Mouse (Mus musculus): ENCODE results near the gene Acox3. TPM values are rescaled to one million over a fixed set of nuclear protein-coding genes. Genes with fewer than 3 reads are reported as not detected.
A peak's percentile ranks its signal among the peaks of the same experiment; 100 is the strongest.

Acox3 gene
- polyA plus RNA-seq, 1 experiment from 2014 or later, result 15.0 TPM

GRCm38 (mm10) chr5:35594768-35595167, 11.9 kb downstream of the Acox3 start:
- ATAC-seq (replicated peaks; ENCODE audit: low FRiP score, low read depth), result no peak
- TF ChIP-seq CTCF (IDR thresholded peaks at IDR 0.05; ENCODE audit: low read depth), result no peak
- H3K27me3 ChIP-seq (ENCODE audit: insufficient read depth, low read length), result no peaks in the 10 kb centered on the region
- no peak overlapping the region for H3K4me3 ChIP-seq (replicated peaks; ENCODE audit: low read depth, low read length)
- no peak overlapping the region for H3K9ac ChIP-seq (ENCODE audit: low read depth, low read length)
- no peaks in the 10 kb centered on the region for H3K4me1 ChIP-seq (replicated peaks; ENCODE audit: insufficient read depth, low read length)
- no peaks in the 10 kb centered on the region for H3K9me3 ChIP-seq (replicated peaks; ENCODE audit: low read length)
- WGBS, result 89% methylated on average over 4 of the region's 4 CpGs
- H3K27ac ChIP-seq, result no peak overlapping the region
- H3K36me3 ChIP-seq (ENCODE audit: insufficient read depth, low read length), result peaks cover 34% of the 10 kb centered on the region
- H3K4me2 ChIP-seq (ENCODE audit: low read length), result no peak overlapping the region
- DNase-seq (ENCODE audit: low spot score), result no peak

GRCm38 (mm10) chr5:35595706-35596105, 12.9 kb downstream of the Acox3 start:
- Histone ChIP-seq H3K4me1 (replicated peaks; ENCODE audit: insufficient read depth, low read length) (no peaks in the 10 kb centered on the region), H3K27me3 (ENCODE audit: insufficient read depth, low read length) (no peaks in the 10 kb centered on the region), H3K9ac (ENCODE audit: low read depth, low read length) (no peak overlapping the region), H3K4me3 (replicated peaks; ENCODE audit: low read depth, low read length) (no peak overlapping the region), H3K27ac (no peak overlapping the region), H3K36me3 (ENCODE audit: insufficient read depth, low read length) (peaks cover 25% of the 10 kb centered on the region), H3K4me2 (ENCODE audit: low read length) (no peak overlapping the region), H3K9me3 (replicated peaks; ENCODE audit: low read length) (no peaks in the 10 kb centered on the region)
- WGBS, result 25% methylated on average over 4 of the region's 4 CpGs
- TF ChIP-seq CTCF (IDR thresholded peaks at IDR 0.05; ENCODE audit: low read depth), result peak; percentile 100
- ATAC-seq (replicated peaks; ENCODE audit: low FRiP score, low read depth) (no peak), DNase-seq (ENCODE audit: low spot score) (peak; percentile 88)

DNA sequence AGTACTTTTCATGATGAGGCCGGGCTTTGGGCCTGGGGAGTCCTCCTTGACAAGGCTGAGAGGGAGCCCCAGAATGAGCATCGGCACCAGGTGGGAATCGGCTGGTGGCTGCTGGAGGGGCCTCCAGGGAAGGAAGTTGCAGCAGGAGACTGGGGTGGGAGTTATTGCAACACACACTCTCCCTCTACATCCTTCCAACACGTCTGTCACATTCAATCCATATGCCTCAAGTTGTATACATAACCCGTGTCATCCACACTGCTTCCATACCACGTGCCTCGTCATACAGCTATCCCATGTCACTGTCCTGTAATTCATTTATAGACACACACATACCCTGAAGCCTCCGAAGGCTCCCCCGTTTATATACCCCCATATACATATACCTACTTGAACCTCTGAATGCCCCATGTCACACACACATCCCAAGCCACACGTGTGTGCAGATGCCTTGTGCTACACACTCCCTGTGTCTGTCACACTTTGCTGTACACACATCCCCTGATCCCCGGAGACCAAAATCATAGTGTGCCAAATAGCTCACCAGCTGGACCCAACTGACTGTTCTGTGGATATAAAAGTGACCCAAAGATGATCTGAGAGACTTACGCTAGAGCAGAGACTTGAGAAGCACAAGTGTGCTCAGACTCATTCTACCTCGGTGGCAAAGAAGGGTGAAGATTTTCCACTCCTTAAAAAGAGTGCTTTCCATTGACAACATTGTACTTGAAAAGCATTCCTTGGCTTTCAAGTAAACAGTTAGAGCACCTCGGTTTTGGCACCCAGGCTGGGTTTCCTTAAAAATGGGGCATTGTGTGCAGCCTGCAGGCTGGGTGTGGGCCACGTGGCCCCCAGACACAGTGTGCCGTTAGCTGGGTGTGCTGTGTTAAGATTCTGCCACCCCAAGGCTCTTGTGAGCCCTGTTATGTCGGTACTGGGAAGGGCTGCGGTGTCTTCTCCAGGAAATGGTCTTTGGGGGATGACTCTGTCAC, 13.6 kb downstream of the Acox3 start:
- Histone ChIP-seq H3K9me3 (replicated peaks; ENCODE audit: low read length) (no peaks in the 10 kb centered on the region), H3K27me3 (ENCODE audit: insufficient read depth, low read length) (no peaks in the 10 kb centered on the region), H3K27ac (no peak overlapping the region), H3K36me3 (ENCODE audit: insufficient read depth, low read length) (peaks cover 22% of the 10 kb centered on the region), H3K4me1 (replicated peaks; ENCODE audit: insufficient read depth, low read length) (no peaks in the 10 kb centered on the region), H3K4me2 (ENCODE audit: low read length) (no peak overlapping the region), H3K4me3 (replicated peaks; ENCODE audit: low read depth, low read length) (no peak overlapping the region), H3K9ac (ENCODE audit: low read depth, low read length) (no peak overlapping the region)
- no peak for TF ChIP-seq CTCF (IDR thresholded peaks at IDR 0.05; ENCODE audit: low read depth)
- DNase-seq (ENCODE audit: low spot score) (no peak), ATAC-seq (replicated peaks; ENCODE audit: low FRiP score, low read depth) (no peak)
- 82% methylated on average over 18 of the region's 18 CpGs for WGBS

- no peak for DNase-seq (ENCODE audit: low spot score)
- H3K9ac ChIP-seq (ENCODE audit: low read depth, low read length), result no peak overlapping the region
- H3K36me3 ChIP-seq (ENCODE audit: insufficient read depth, low read length), result peaks cover 22% of the 10 kb centered on the region; the same call in 1 of the 2 replicates
- no peaks in the 10 kb centered on the region for H3K4me1 ChIP-seq (replicated peaks; ENCODE audit: insufficient read depth, low read length)
- H3K27ac ChIP-seq, result no peak overlapping the region
- WGBS, result 71% methylated on average over 11 of the region's 11 CpGs
- H3K9me3 ChIP-seq (replicated peaks; ENCODE audit: low read length), result no peaks in the 10 kb centered on the region
- ATAC-seq (replicated peaks; ENCODE audit: low FRiP score, low read depth), result no peak
- H3K4me2 ChIP-seq (ENCODE audit: low read length), result no peak overlapping the region
- H3K27me3 ChIP-seq (ENCODE audit: insufficient read depth, low read length), result no peaks in the 10 kb centered on the region
- no peak overlapping the region for H3K4me3 ChIP-seq (replicated peaks; ENCODE audit: low read depth, low read length)
- TF ChIP-seq CTCF (IDR thresholded peaks at IDR 0.05; ENCODE audit: low read depth), result no peak
Observed at GRCm38 (mm10) chr5:35600233-35600632, 17.4 kb downstream of the Acox3 start.

- Histone ChIP-seq H3K27ac (no peak overlapping the region), H3K4me3 (replicated peaks; ENCODE audit: low read depth, low read length) (no peak overlapping the region), H3K27me3 (ENCODE audit: insufficient read depth, low read length) (no peaks in the 10 kb centered on the region), H3K4me2 (ENCODE audit: low read length) (no peak overlapping the region), H3K9me3 (replicated peaks; ENCODE audit: low read length) (no peaks in the 10 kb centered on the region), H3K4me1 (replicated peaks; ENCODE audit: insufficient read depth, low read length) (no peaks in the 10 kb centered on the region), H3K9ac (ENCODE audit: low read depth, low read length) (no peak overlapping the region), H3K36me3 (ENCODE audit: insufficient read depth, low read length) (peaks cover 22% of the 10 kb centered on the region; the same call in 1 of the 2 replicates)
- no peak for ATAC-seq (replicated peaks; ENCODE audit: low FRiP score, low read depth)
- no peak for DNase-seq (ENCODE audit: low spot score)
- WGBS, result 83% methylated on average over 8 of the region's 8 CpGs
- TF ChIP-seq CTCF (IDR thresholded peaks at IDR 0.05; ENCODE audit: low read depth), result no peak
Observed at GRCm38 (mm10) chr5:35601526-35601925, 18.7 kb downstream of the Acox3 start.

- Histone ChIP-seq H3K27ac (no peak overlapping the region), H3K27me3 (ENCODE audit: insufficient read depth, low read length) (no peaks in the 10 kb centered on the region), H3K9me3 (replicated peaks; ENCODE audit: low read length) (no peaks in the 10 kb centered on the region), H3K9ac (ENCODE audit: low read depth, low read length) (no peak overlapping the region), H3K36me3 (ENCODE audit: insufficient read depth, low read length) (0 out of 2 replicates have a peak, but pooled peaks cover 14% of the 10 kb centered on the region), H3K4me1 (replicated peaks; ENCODE audit: insufficient read depth, low read length) (peaks cover 6% of the 10 kb centered on the region; the same call in 1 of the 2 replicates), H3K4me2 (ENCODE audit: low read length) (no peak overlapping the region), H3K4me3 (replicated peaks; ENCODE audit: low read depth, low read length) (no peak overlapping the region)
- WGBS, result 77% methylated on average over 7 of the region's 7 CpGs
- DNase-seq (ENCODE audit: low spot score) (no peak), ATAC-seq (replicated peaks; ENCODE audit: low FRiP score, low read depth) (no peak)
- no peak for TF ChIP-seq CTCF (IDR thresholded peaks at IDR 0.05; ENCODE audit: low read depth)
Observed at GRCm38 (mm10) chr5:35605355-35605754, 22.5 kb downstream of the Acox3 start.
